Mouse (Mus musculus) liver, adult 2 months (tissue): Measurements from ENCODE around the gene Prlr. TPM values are rescaled to one million over a fixed set of nuclear protein-coding genes. Genes with fewer than 3 reads are reported as not detected.

Experiments used
- DNase-seq: peaks from one replicate; pipeline ENCODE4 v3.0.0-alpha.2; 2011; ENCODE audit warnings: low read depth, low spot score; ENCODE audit errors: extremely low read depth
- H3K27ac ChIP-seq: fragments of 200-500 bp; replicated peaks from 2 replicates; pipeline ENCODE4 v1.5.1; 2012; ENCODE audit warnings: low read depth, mild to moderate bottlenecking, control low read depth, inconsistent platforms, low read length; ENCODE audit not compliant: insufficient read depth
- H3K27me3 ChIP-seq: fragments of 200-500 bp; 2 replicates; pipeline ENCODE4 v1.6.1; 2012; ENCODE audit warnings: mild to moderate bottlenecking, moderate library complexity, low read length, inconsistent platforms; ENCODE audit not compliant: control insufficient read depth, insufficient read depth
- H3K36me3 ChIP-seq: fragments of 200-500 bp; 2 replicates; pipeline ENCODE4 v1.6.1; 2012; ENCODE audit warnings: low read length, inconsistent platforms; ENCODE audit not compliant: control insufficient read depth, insufficient read depth
- H3K4me1 ChIP-seq: fragments of 200-500 bp; 2 replicates; pipeline ENCODE4 v1.6.1; 2011; ENCODE audit warnings: low read length; ENCODE audit not compliant: control insufficient read depth, insufficient read depth
- H3K4me3 ChIP-seq: fragments of 200-500 bp; 2 replicates; pipeline ENCODE4 v1.5.1; 2011; ENCODE audit warnings: low read depth, mild to moderate bottlenecking, control low read depth, low read length, moderate library complexity; ENCODE audit not compliant: insufficient read depth
- H3K79me2 ChIP-seq: fragments of 200-500 bp; 2 replicates; pipeline ENCODE4 v1.6.1; 2012; ENCODE audit warnings: inconsistent platforms, mild to moderate bottlenecking, low read length, moderate library complexity; ENCODE audit not compliant: control insufficient read depth, insufficient read depth
- H3K9ac ChIP-seq: fragments of 200-500 bp; 2 replicates; pipeline ENCODE4 v1.6.1; 2012; ENCODE audit warnings: low read depth, mild to moderate bottlenecking, control low read depth, inconsistent platforms, low read length
- CTCF ChIP-seq: fragments of 200-500 bp; IDR thresholded peaks from 2 replicates; pipeline ENCODE4 v1.5.1; 2011; ENCODE audit warnings: low read depth, low read length, control low read depth
- POLR2A ChIP-seq: fragments of 200-500 bp; IDR thresholded peaks from 2 replicates; pipeline ENCODE4 v1.6.1; 2011; ENCODE audit warnings: low read length, control low read depth; ENCODE audit not compliant: insufficient read depth; ENCODE audit errors: extremely low read depth
- WGBS: fragments of 180-500 bp; shearing (Covaris S2); methylation state at CpG from one replicate; pipeline ENCODE4 v1.1.7; 2018; 5-methylcytosine and 5-hydroxymethylcytosine counted together
- polyA plus RNA-seq: library from polyadenylated mRNA; depleted of rRNA; stranded (reverse); fragments of >200 nt; gene quantifications from 2 replicates; pipeline ENCODE4 v1.2.3, GENCODE M21; 2012
- total RNA-seq: library from RNA; depleted of rRNA; stranded (reverse); fragments of >200 nt; gene quantifications from 2 replicates; pipeline ENCODE4 v1.2.3, GENCODE M21; 2014

Prlr gene
- total and polyA plus RNA-seq, 2 experiments: 107 to 123 TPM

DNA sequence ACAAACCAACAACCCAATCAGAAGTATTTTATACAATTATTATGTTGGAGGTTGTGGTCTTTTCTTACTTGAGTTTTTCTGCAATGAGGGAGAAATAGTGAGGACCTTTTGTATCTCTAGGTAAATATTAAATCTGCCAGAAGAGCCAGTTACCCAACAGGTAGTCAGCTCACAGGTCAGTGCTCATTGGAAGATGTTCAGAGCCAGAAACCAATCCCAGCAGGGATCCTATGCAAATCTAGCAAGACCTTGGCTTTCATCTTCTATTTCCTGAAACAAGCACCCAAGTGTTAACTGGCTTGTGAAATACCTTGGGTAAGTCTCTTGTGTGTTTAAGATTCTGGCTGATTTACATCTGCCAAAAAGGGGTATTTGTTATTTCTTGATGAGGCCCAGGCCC is 99.3 kb downstream of the Prlr start:
- peak; percentile 89 for DNase-seq
- Histone ChIP-seq H3K36me3 (no peaks in the 10 kb centered on the region), H3K27me3 (no peaks in the 10 kb centered on the region), H3K27ac (no peak overlapping the region), H3K79me2 (peaks cover 7% of the 10 kb centered on the region; the same call in 1 of the 2 replicates), H3K4me1 (peaks cover 4% of the 10 kb centered on the region; the same call in 1 of the 2 replicates), H3K9ac (no peak overlapping the region), H3K4me3 (no peak overlapping the region)
- no peak for TF ChIP-seq CTCF
- TF ChIP-seq POLR2A: no peak

DNA sequence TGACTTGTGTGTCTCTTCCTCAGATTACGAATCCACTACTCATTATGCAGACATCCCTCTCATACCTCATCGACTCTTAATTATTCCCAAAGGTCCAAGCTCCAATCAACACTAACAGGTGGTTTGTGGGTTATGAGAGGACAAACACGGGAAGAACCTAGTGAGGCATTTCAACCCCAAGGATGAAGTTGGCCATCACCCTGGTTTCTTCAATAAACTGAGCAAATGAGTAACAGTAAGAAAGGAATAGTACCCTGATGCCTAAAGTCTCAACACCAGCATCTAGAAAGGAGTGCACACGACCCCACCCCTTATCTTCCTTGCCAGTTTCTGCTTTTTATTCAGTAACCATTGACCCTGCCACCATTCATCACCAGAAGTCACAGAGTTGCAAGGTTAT is 100.4 kb downstream of the Prlr start:
- 80% methylated on average over 4 of the region's 4 CpGs for WGBS
- H3K27me3 ChIP-seq: no peaks in the 10 kb centered on the region
- no peak for DNase-seq
- TF ChIP-seq POLR2A (no peak), CTCF (no peak)
- H3K79me2 ChIP-seq: peaks cover 7% of the 10 kb centered on the region; the same call in 1 of the 2 replicates
- no peak overlapping the region for H3K4me3 ChIP-seq
- no peak overlapping the region for H3K9ac ChIP-seq
- peaks cover 9% of the 10 kb centered on the region for H3K4me1 ChIP-seq
- H3K27ac ChIP-seq: no peak overlapping the region
- H3K36me3 ChIP-seq: no peaks in the 10 kb centered on the region

DNA sequence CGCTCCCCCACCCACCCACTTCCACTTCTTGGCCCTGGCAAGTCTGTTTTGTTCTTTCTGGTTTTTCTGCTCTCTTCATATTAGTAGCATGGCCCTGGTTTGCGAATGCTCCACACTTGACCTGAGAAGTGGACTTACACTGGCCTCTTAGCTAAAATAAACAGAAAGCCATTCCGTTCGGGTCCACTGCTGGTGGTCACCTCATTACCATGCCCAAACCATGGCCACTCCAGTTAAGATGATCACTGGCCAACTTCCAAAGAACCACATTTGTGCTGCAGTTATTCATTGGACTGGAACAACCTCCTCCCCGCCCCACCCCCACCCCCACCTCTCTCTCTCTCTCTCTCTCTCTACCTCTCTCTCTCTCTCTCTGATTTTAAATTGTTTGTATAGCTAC is 104.5 kb downstream of the Prlr start:
- 47% methylated on average over 4 of the region's 5 CpGs for WGBS

GRCm38 (mm10) chr15:10283661-10284060 is 106.6 kb downstream of the Prlr start:
- peak; percentile 88 for DNase-seq
- H3K9ac ChIP-seq: no peak overlapping the region
- peaks cover 20% of the 10 kb centered on the region for H3K4me1 ChIP-seq
- no peaks in the 10 kb centered on the region for H3K27me3 ChIP-seq
- H3K79me2 ChIP-seq: peaks cover 13% of the 10 kb centered on the region; the same call in 1 of the 2 replicates
- H3K27ac ChIP-seq: no peak overlapping the region
- no peaks in the 10 kb centered on the region; the same call in 1 of the 2 replicates for H3K36me3 ChIP-seq
- TF ChIP-seq CTCF: no peak
- H3K4me3 ChIP-seq: no peak overlapping the region

More for the DNA sequence above, 104.5 kb downstream of the Prlr start:
- peaks cover 18% of the 10 kb centered on the region for H3K4me1 ChIP-seq
- TF ChIP-seq CTCF (no peak), POLR2A (no peak)
- no peaks in the 10 kb centered on the region for H3K27me3 ChIP-seq
- no peak overlapping the region for H3K4me3 ChIP-seq
- peaks cover 16% of the 10 kb centered on the region; the same call in 1 of the 2 replicates for H3K79me2 ChIP-seq
- no peak overlapping the region for H3K9ac ChIP-seq
- DNase-seq: no peak
- no peak overlapping the region for H3K27ac ChIP-seq
- H3K36me3 ChIP-seq: no peaks in the 10 kb centered on the region; the same call in 1 of the 2 replicates

DNA sequence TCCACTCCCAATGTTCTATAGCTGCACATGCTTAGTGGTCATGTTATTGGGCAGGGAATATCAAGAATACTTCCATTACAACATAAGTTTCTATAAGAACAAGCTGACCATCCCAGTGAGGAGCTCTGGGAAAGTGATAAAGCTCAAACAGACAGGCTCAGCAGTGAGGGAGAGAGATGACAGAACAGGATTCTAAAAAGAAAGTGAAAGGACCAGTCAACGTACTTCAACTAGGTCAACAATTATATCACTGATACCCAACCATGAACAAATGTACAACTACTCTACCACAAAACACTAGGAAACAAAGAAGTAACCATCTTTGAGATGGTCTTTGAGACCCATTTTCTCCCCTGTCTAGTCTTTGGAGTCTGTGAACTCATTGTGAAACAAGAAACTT is 119.5 kb downstream of the Prlr start:
- no peak overlapping the region for H3K4me3 ChIP-seq
- peaks cover 6% of the 10 kb centered on the region; the same call in 1 of the 2 replicates for H3K36me3 ChIP-seq
- no peak for TF ChIP-seq POLR2A
- TF ChIP-seq CTCF: no peak
- peak; percentile 50 for DNase-seq
- H3K9ac ChIP-seq: no peak overlapping the region
- 23% methylated on average over 1 of the region's 1 CpGs for WGBS
- no peak overlapping the region for H3K27ac ChIP-seq
- no peaks in the 10 kb centered on the region for H3K27me3 ChIP-seq
- peaks cover 11% of the 10 kb centered on the region for H3K4me1 ChIP-seq
- peaks cover 12% of the 10 kb centered on the region for H3K79me2 ChIP-seq

GRCm38 (mm10) chr15:10298058-10298457 is 121.0 kb downstream of the Prlr start:
- H3K27me3 ChIP-seq: no peaks in the 10 kb centered on the region
- H3K9ac ChIP-seq: no peak overlapping the region
- H3K4me1 ChIP-seq: peaks cover 15% of the 10 kb centered on the region
- H3K36me3 ChIP-seq: peaks cover 6% of the 10 kb centered on the region; the same call in 1 of the 2 replicates
- H3K27ac ChIP-seq: peak overlapping the region; percentile 61
- H3K4me3 ChIP-seq: no peak overlapping the region
- H3K79me2 ChIP-seq: peaks cover 10% of the 10 kb centered on the region
- TF ChIP-seq POLR2A: no peak
- no peak for TF ChIP-seq CTCF
- 20% methylated on average over 1 of the region's 1 CpGs for WGBS
- peak; percentile 96 for DNase-seq
